Mouse (Mus musculus) erythroid progenitor cell, adult 5-6 weeks (primary cell): ENCODE measurements around the gene Ppfibp2. TPM values are rescaled to one million over a fixed set of nuclear protein-coding genes. Genes with fewer than 3 reads are reported as not detected.

Experiments
- ATAC-seq: replicated peaks from 2 replicates; pipeline ENCODE4 v1.8.0; 2016; ENCODE audit warnings: moderate number of reproducible peaks, mild to moderate bottlenecking, moderate TSS enrichment, inconsistent platforms; ENCODE audit not compliant: poor library complexity, low FRiP score, severe bottlenecking
- total RNA-seq, 2 experiments: library from RNA; stranded (forward) in 1 of 2; stranded (reverse) in 1 of 2; fragments of 150-400 nt in 1 of 2; fragments of 186-747, 209-891 nt in 1 of 2; gene quantifications; 2 replicates each; pipeline versions ENCODE4 v1.2.3 to v1.2.4; 2015 to 2017; ENCODE audit warnings: low replicate concordance in 2 of 2

Gene Ppfibp2
- total RNA-seq, 2 experiments from 2014 or later = 1.9 to 2.9 TPM

- ATAC-seq = no peak
Observed at GRCm38 (mm10) chr7:107609622-107610255, 14.7 kb downstream of the Ppfibp2 start.

- no peak for ATAC-seq
Observed at GRCm38 (mm10) chr7:107610880-107611279, 15.9 kb downstream of the Ppfibp2 start.

- ATAC-seq = no peak
Observed at GRCm38 (mm10) chr7:107618028-107618992, 23.3 kb downstream of the Ppfibp2 start.

- ATAC-seq = 0 out of 2 replicates have a peak, but pooled peaks have one; percentile 34
Observed at GRCm38 (mm10) chr7:107619225-107619624, 24.2 kb downstream of the Ppfibp2 start.

GRCm38 (mm10) chr7:107620137-107620536 is 25.1 kb downstream of the Ppfibp2 start:
- no peak for ATAC-seq

GRCm38 (mm10) chr7:107624432-107624831 is 29.4 kb downstream of the Ppfibp2 start:
- no peak for ATAC-seq

GRCm38 (mm10) chr7:107625061-107625460 is 30.1 kb downstream of the Ppfibp2 start, which contains the start of gene 5330417H12Rik:
5330417H12Rik (minus strand) TSS chr7:107625161.
- no peak for ATAC-seq

- ATAC-seq = no peak
Observed at GRCm38 (mm10) chr7:107625781-107626180, 30.8 kb downstream of the Ppfibp2 start.

GRCm38 (mm10) chr7:107628383-107628782 is 33.4 kb downstream of the Ppfibp2 start:
- no peak for ATAC-seq

- ATAC-seq = no peak
Observed at GRCm38 (mm10) chr7:107633201-107633600, 38.2 kb downstream of the Ppfibp2 start.

- no peak for ATAC-seq
Observed at GRCm38 (mm10) chr7:107637398-107637797, 42.4 kb downstream of the Ppfibp2 start.

- no peak for ATAC-seq
Observed at GRCm38 (mm10) chr7:107638026-107638425, 43.0 kb downstream of the Ppfibp2 start.

GRCm38 (mm10) chr7:107642586-107643275 is 47.7 kb downstream of the Ppfibp2 start:
- ATAC-seq = no peak

GRCm38 (mm10) chr7:107644987-107645386 is 50.0 kb downstream of the Ppfibp2 start:
- no peak for ATAC-seq

- ATAC-seq = no peak
Observed at GRCm38 (mm10) chr7:107648937-107649688, 54.1 kb downstream of the Ppfibp2 start.

GRCm38 (mm10) chr7:107649990-107650389 is 55.0 kb downstream of the Ppfibp2 start:
- no peak for ATAC-seq

- no peak for ATAC-seq
Observed at GRCm38 (mm10) chr7:107651821-107652220, 56.8 kb downstream of the Ppfibp2 start.

GRCm38 (mm10) chr7:107656451-107656850 is 61.4 kb downstream of the Ppfibp2 start:
- ATAC-seq = no peak

- no peak for ATAC-seq
Observed at GRCm38 (mm10) chr7:107659186-107659918, 64.3 kb downstream of the Ppfibp2 start.
